8 mouse cellular contexts compared by ENCODE assay signal in the genomic region with DNA sequence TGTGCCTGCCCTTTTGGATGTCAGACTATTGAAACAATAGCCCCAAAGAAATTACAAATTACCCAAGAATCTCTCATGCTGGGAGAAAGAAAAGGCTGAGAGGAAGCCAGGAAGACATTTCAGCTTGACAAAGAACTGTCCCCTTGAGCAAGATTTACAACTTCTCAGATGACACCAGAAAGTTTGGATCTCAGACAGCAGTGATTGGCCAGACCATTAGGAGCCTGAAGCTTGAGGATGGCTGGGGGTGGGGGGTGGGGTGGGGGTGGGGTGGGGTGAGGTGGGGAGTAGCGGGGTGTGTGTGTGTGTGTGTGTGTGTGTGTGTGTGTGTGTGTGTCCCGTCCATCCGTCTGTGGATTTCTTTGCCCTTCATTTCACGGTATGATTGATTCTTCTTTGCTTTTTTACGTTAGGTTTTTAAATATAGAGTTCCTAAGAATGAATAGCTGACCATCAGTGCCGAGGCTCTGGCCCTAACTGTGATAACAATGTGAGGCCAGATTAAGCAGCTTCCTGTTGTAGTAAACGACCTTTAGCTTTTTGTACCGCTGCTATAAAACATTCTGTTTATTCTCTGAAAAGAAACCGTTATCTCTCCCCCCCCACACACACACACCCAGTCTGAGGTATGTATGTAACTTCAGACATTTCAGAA. TPM values are rescaled to one million over a fixed set of nuclear protein-coding genes. Genes with fewer than 3 reads are reported as not detected.
DNase-seq lines count a peak whose midpoint lies in the region; ATAC-seq and TF ChIP-seq lines count a peak whose summit lies in the region.
"Not testable (repeated sequence)": the region's sequence is repeated elsewhere in the genome, so short reads cannot be mapped to it uniquely, and the experiment has no call there.

No protein-coding gene starts in this region.

- peak overlapping the region; percentile 36 for H3K9ac ChIP-seq in CH12.LX (ENCODE audit: insufficient read depth, low read depth)
- peak overlapping the region; percentile 44; the same call in 1 of the 2 replicates for H3K9ac ChIP-seq in heart, embryonic 15.5 days
- H3K9ac ChIP-seq in liver, embryonic 11.5 days (ENCODE audit: low read depth, low read length): peak overlapping the region; percentile 64

- H3K27me3 ChIP-seq in CH12.LX (replicated peaks); erythroblast, embryonic 14.5 days (ENCODE audit: control insufficient read depth); heart, embryonic 15.5 days; liver, embryonic 11.5 days (replicated peaks; ENCODE audit: control insufficient read depth, insufficient read depth, low read length): not testable (repeated sequence)

- TF ChIP-seq CTCF in CH12.LX (conservative IDR thresholded peaks at IDR 0.05 in 1 of 2, IDR thresholded peaks at IDR 0.05 in 1 of 2; ENCODE audit: low read depth in 2 of 2, low read length in 2 of 2); brain, embryonic 14.5 days (IDR thresholded peaks at IDR 0.05; ENCODE audit: borderline replicate concordance, extremely low read depth, insufficient read depth, insufficient read length): not testable (repeated sequence)

- not testable (repeated sequence) for H3K9me3 ChIP-seq in CH12.LX (replicated peaks; ENCODE audit: low read length); erythroblast, embryonic 14.5 days (ENCODE audit: control insufficient read depth, low read length); heart, embryonic 15.5 days (replicated peaks); liver, embryonic 11.5 days (ENCODE audit: control insufficient read depth, low read length)

- not testable (repeated sequence) for H3K36me3 ChIP-seq in CH12.LX (replicated peaks in 1 of 2; ENCODE audit: control insufficient read depth in 1 of 2, insufficient read depth in 1 of 2, low read length in 1 of 2); erythroblast, embryonic 14.5 days (ENCODE audit: control insufficient read depth); heart, embryonic 15.5 days; liver, embryonic 11.5 days (ENCODE audit: control insufficient read depth, insufficient read depth, low read length)

- H3K4me1 ChIP-seq in CH12.LX (ENCODE audit: control insufficient read depth in 1 of 2, insufficient read depth in 2 of 2); erythroblast, embryonic 14.5 days (ENCODE audit: control insufficient read depth); liver, embryonic 11.5 days (replicated peaks; ENCODE audit: control insufficient read depth, insufficient read depth, low read length): not testable (repeated sequence)
- H3K4me1 ChIP-seq in heart, embryonic 15.5 days (replicated peaks): peaks cover 12% of the 10 kb centered on the region

- DNase-seq in CH12.LX (ENCODE audit: extremely low read depth); liver, embryonic 11.5 days (ENCODE audit: low spot score): not testable (repeated sequence)
- DNase-seq in brain, embryonic 14.5 days (ENCODE audit: low read depth): peak; percentile 29
- DNase-seq in kidney, adult 9 months: peak; percentile 4
- peak; percentile 53 for DNase-seq in mesoderm, embryonic 11.5 days (ENCODE audit: low read depth, low spot score)
- peak; percentile 35 for DNase-seq in retina, embryonic 14.5 days (ENCODE audit: low spot score)

- not testable (repeated sequence) for TF ChIP-seq RAD21 in CH12.LX (IDR thresholded peaks at IDR 0.05; ENCODE audit: low read depth, low read length)

- dilution Hi-C loops in CH12.LX (cut with MboI; ENCODE audit: extremely low pct_ligation_motif_present, extremely low pct_unique_long_range_greater_than_20kb, low sequenced_read_pairs): not testable (repeated sequence)

- in situ Hi-C loops in CH12.LX (cut with MboI; ENCODE audit: low pct_ligation_motif_present, low pct_unique_long_range_greater_than_20kb, low sequenced_read_pairs): not testable (repeated sequence)

- TF ChIP-seq EP300 in CH12.LX (IDR thresholded peaks at IDR 0.05; ENCODE audit: low read length): not testable (repeated sequence)

- not testable (repeated sequence) for H3K79me2 ChIP-seq in CH12.LX (replicated peaks; ENCODE audit: control insufficient read depth, extremely low read depth, insufficient read depth, poor library complexity, severe bottlenecking)

- peak overlapping the region; percentile 30 for H3K4me2 ChIP-seq in CH12.LX (ENCODE audit: insufficient read depth, low read depth, poor library complexity, severe bottlenecking)
- peak overlapping the region; percentile 55 for H3K4me2 ChIP-seq in heart, embryonic 15.5 days
- peak overlapping the region; percentile 74 for H3K4me2 ChIP-seq in liver, embryonic 11.5 days

- 9% methylated on average over 9 of the region's 9 CpGs for WGBS in heart, embryonic 15.5 days
- WGBS in liver, embryonic 11.5 days: 4% methylated on average over 9 of the region's 9 CpGs

- not testable (repeated sequence) for H3K27ac ChIP-seq in CH12.LX (ENCODE audit: insufficient read depth, low read depth)
- H3K27ac ChIP-seq in heart, embryonic 15.5 days: peak overlapping the region; percentile 79
- peak overlapping the region; percentile 88 for H3K27ac ChIP-seq in liver, embryonic 11.5 days (ENCODE audit: low read depth, low read length)

- not testable (repeated sequence) for TF ChIP-seq POLR2A in CH12.LX (IDR thresholded peaks at IDR 0.05; ENCODE audit: low read depth, low read length); brain, embryonic 14.5 days (IDR thresholded peaks at IDR 0.05; ENCODE audit: borderline replicate concordance, extremely low read depth, insufficient read depth, insufficient read length, poor library complexity, severe bottlenecking)

- not testable (repeated sequence) for ATAC-seq in heart, embryonic 15.5 days (replicated peaks; ENCODE audit: insufficient number of reproducible peaks, insufficient read depth, low FRiP score, low read depth)
- ATAC-seq in liver, embryonic 11.5 days (replicated peaks; ENCODE audit: low FRiP score): peak; percentile 37; the same call in 1 of the 2 replicates

- H3K4me3 ChIP-seq in CH12.LX (replicated peaks in 1 of 3; ENCODE audit: low read depth in 2 of 3, low read length in 2 of 3, poor library complexity in 1 of 3): peak overlapping the region in 2 of 3 experiments; percentile 44 to 45
- H3K4me3 ChIP-seq in erythroblast, embryonic 14.5 days (replicated peaks): peak overlapping the region; percentile 23
- peak overlapping the region; percentile 45 for H3K4me3 ChIP-seq in heart, embryonic 15.5 days
- H3K4me3 ChIP-seq in liver, embryonic 11.5 days (ENCODE audit: low read depth, low read length): peak overlapping the region; percentile 49

RNA-seq across cellular contexts. Expression of gene Abcg2, which starts 11.4 kb away (rescaled TPM):
- 16.6 and 20.0 TPM in 2 replicates for total RNA-seq in CH12.LX (2012; rRNA removed)
- total RNA-seq in CH12.LX (2014; rRNA removed): 39.9 and 48.5 TPM in 2 replicates
- 25.0 and 28.8 TPM in 2 replicates for polyA plus RNA-seq in CH12.LX (2012; ENCODE audit: insufficient read length, low read depth)
- 20.5 and 22.1 TPM in 2 replicates for polyA plus RNA-seq in brain, embryonic 14.5 days (2012; rRNA removed)
- polyA plus RNA-seq in erythroblast, embryonic 14.5 days (2012): 6.8 and 7.5 TPM in 2 replicates
- polyA plus RNA-seq in heart, embryonic 15.5 days (2015; fragmentation: Nextera tagmentation; extraction: Ambion mirVana): 53.4 and 56.5 TPM in 2 replicates
- 135 and 153 TPM in 2 replicates for polyA plus RNA-seq in liver, embryonic 11.5 days (2014; fragmentation: Nextera tagmentation; extraction: Ambion mirVana)
